Mouse (Mus musculus): Measurements from ENCODE around the gene Gm19345. TPM values are rescaled to one million over a fixed set of nuclear protein-coding genes. Genes with fewer than 3 reads are reported as not detected.

Gene Gm19345
- total RNA-seq (2021): not detected
- long read RNA-seq, experiment 1: 0 reads
- long read RNA-seq, experiment 2: 0 reads

DNA sequence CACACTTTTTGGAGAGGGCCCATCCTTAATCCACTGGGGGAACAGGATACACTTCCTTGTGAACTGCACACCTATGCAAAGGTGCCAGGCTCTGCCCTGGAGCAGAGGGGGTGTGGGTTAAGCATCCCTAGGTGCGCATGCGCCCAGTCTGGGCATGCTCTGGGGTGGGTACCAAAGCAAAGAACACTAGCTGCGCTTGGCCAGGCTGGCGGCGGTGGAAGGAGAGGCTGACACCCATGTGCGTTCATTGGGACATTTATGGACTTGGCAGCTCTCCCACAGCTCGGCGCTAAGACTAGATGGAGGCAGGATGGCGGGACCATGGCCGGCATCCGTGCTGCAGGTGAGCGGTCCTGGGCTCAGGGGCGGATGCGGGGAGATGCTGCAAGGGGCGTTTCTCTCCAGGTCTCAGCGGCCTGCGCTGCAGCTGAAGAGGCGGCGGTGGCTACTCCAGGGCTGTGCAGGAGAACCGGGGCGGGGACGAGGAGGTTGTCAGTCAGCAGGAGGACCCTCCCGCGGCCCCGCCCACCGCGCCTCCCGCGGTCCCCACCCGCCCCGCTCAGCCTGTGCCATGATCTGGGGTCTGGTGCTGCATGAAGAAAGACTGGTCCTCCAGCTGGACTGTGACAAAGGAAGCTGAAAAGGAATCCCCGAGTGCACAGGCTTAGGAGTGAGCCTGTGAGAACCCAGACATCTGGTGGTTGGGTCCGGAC lies at the start of gene Gm19345:
TSS of gene Gm19345 (plus strand) at position 146 of the 713 bp plus-strand sequence.
- Histone ChIP-seq H3K27ac (no peak within 1 kb of the TSS), H3K4me3 (no peak within 1 kb of the TSS)
- intact Hi-C loops (cut with DNase I): no loop called here
- TF ChIP-seq CTCF (IDR thresholded peaks at IDR 0.05): no peak
- DNase-seq: no peak

- peak; percentile 79 for TF ChIP-seq CTCF (IDR thresholded peaks at IDR 0.05)
- no peak overlapping the region for H3K4me3 ChIP-seq
- peak; percentile 70 for DNase-seq
- intact Hi-C loops (cut with DNase I): loop anchor here (1.0 kb wide), 1 partner anchor 40 kb away; no protein-coding TSS in a partner anchor
- no peak overlapping the region for H3K27ac ChIP-seq
Observed at GRCm38 (mm10) chr7:19802995-19803394, 48.8 kb upstream of the Gm19345 start.

- no peak for TF ChIP-seq CTCF (IDR thresholded peaks at IDR 0.05)
- intact Hi-C loops (cut with DNase I): no loop called here
- no peak for DNase-seq
- no peak overlapping the region for H3K4me3 ChIP-seq
- H3K27ac ChIP-seq: no peak overlapping the region
Observed at GRCm38 (mm10) chr7:19806356-19806969, 45.3 kb upstream of the Gm19345 start.

- peak; percentile 49 for DNase-seq
- H3K27ac ChIP-seq: peak overlapping the region; percentile 49
- no peak for TF ChIP-seq CTCF (IDR thresholded peaks at IDR 0.05)
- peak overlapping the region; percentile 37 for H3K4me3 ChIP-seq
- intact Hi-C loops (cut with DNase I): no loop called here
Observed at GRCm38 (mm10) chr7:19809369-19809768, 42.4 kb upstream of the Gm19345 start.

DNA sequence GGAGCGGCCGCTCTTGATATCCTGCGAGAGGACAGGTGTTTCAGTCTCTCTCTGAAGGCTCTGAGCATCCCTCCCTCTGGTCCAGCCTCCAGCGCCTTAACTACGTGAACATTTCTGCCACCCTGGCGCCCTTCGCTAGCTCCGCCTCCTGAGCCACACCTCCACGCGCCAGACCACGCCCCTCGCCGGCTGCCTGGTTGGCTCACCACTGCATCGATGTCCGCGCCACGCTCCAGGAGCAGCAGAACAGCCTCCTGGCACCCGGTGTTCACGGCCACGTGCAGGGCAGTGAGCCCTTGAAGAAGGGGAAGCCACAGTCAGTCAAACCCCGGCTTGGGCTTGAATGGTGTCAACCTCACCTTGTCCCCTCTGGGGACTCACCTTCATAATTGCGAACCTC lies 40.7 kb upstream of the Gm19345 start:
- DNase-seq: peak; percentile 79
- intact Hi-C loops (cut with DNase I): loop anchor here (2.0 kb wide), 1 partner anchor 20 kb away; no protein-coding TSS in a partner anchor
- Histone ChIP-seq H3K27ac (no peak overlapping the region), H3K4me3 (no peak overlapping the region)
- no peak for TF ChIP-seq CTCF (IDR thresholded peaks at IDR 0.05)

DNA sequence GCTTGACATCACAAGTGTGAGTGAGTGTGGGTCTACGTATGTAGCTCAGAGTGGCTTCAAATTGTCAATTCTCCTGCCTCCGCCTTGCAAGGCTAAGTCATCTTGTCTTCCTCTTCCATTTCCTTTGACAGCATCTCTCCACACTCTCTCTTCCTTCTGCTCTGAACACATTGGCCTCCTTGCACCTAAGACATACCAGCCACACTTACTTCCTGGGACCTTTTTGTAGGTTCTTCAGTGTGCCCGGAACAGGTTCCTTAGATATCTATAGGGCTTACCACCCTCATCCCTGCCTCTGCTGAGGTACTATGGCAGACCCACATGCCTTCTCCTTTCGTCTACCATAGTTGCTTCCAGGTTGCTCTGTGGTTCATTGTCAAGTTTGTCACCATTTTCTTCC lies 38.6 kb upstream of the Gm19345 start:
- Histone ChIP-seq H3K27ac (no peak overlapping the region), H3K4me3 (no peak overlapping the region)
- no peak for DNase-seq
- no peak for TF ChIP-seq CTCF (IDR thresholded peaks at IDR 0.05)
- intact Hi-C loops (cut with DNase I): no loop called here

GRCm38 (mm10) chr7:19813579-19814122 lies 38.2 kb upstream of the Gm19345 start:
- DNase-seq: no peak
- intact Hi-C loops (cut with DNase I): no loop called here
- no peak for TF ChIP-seq CTCF (IDR thresholded peaks at IDR 0.05)

DNA sequence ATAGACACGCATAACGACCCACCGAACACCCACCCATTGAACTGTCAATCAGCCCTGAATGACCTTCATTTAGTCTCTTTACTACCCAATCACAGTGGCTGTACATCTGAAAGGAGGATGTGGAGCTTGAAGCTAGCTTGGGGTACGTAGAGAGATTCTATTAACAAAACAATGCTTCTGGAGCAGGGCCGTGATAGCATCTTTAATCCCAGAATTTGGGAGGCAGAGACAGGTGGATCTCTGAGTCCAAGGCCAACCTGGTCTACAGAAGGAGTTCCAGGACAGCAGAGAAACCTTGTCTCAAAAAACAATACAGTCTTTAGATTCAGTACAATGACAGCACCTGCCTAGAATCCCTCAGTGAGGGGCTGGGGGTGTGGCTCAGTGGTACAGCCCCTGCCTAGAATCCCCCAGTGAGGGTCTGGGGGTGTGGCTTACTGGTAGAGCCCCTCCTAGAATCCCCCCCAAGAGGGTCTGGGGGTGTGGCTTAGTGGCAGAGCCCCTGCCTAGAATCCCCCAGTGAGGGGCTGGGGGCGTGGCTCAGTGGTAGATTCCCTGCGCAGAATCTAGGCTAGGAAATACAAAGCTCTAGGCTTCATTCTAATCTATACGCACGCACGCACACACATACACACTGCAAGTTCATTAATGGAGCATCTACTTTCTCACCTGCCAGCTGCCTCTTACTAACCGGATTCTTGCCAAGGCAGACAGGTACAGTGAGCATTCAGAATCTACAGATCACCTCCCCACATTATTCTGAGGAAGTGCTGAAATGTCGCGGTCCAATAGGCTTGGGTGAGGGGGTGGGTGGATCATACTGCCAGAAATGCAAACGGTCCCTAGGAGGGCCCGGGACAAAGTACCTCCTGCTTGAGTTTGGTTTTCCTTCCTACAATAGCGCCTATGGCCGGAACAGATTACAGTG lies 36.2 kb upstream of the Gm19345 start:
- intact Hi-C loops (cut with DNase I): no loop called here

More at GRCm38 (mm10) chr7:19813579-19814122, 38.2 kb upstream of the Gm19345 start:
- H3K4me3 ChIP-seq: no peak overlapping the region
- H3K27ac ChIP-seq: no peak overlapping the region

GRCm38 (mm10) chr7:19816224-19816771 lies 35.5 kb upstream of the Gm19345 start:
- intact Hi-C loops (cut with DNase I): no loop called here

More for the DNA sequence above, 36.2 kb upstream of the Gm19345 start:
- DNase-seq: no peak
- H3K27ac ChIP-seq: peak overlapping the region; percentile 84
- H3K4me3 ChIP-seq: peak overlapping the region; percentile 73
- TF ChIP-seq CTCF (IDR thresholded peaks at IDR 0.05): no peak

GRCm38 (mm10) chr7:19817382-19818105 lies 34.3 kb upstream of the Gm19345 start:
- Histone ChIP-seq H3K27ac (peak overlapping the region; percentile 84), H3K4me3 (peak overlapping the region; percentile 73)
- peak; percentile 68 for DNase-seq
- intact Hi-C loops (cut with DNase I): no loop called here
- TF ChIP-seq CTCF (IDR thresholded peaks at IDR 0.05): no peak

More at GRCm38 (mm10) chr7:19816224-19816771, 35.5 kb upstream of the Gm19345 start:
- TF ChIP-seq CTCF (IDR thresholded peaks at IDR 0.05): no peak
- Histone ChIP-seq H3K4me3 (peak overlapping the region; percentile 73), H3K27ac (peak overlapping the region; percentile 84)
- peak; percentile 91 for DNase-seq

DNA sequence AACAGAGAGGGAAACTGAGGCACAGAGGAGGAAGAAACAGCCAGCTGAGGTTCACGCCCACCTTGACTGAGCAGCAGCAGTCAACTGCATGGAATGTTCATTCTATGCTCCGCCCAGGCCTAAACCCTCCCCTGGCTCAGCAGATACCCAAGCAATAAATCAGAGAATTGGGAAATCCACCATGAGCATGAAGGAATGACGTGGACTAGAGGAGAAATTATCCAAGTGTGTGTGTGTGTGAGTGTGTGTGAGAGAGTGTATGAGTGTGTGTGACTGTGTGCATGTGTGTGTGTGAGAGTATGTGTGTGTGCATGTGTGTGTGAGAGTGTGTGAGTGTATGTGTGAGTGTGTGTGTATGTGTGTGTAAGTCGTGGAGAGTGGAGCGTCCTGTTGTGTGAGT lies 33.4 kb upstream of the Gm19345 start:
- H3K4me3 ChIP-seq: no peak overlapping the region
- no peak for DNase-seq
- intact Hi-C loops (cut with DNase I): no loop called here
- peak overlapping the region; percentile 84 for H3K27ac ChIP-seq
- no peak for TF ChIP-seq CTCF (IDR thresholded peaks at IDR 0.05)

Data from gastrocnemius, adult 2 months (tissue).